Mouse (Mus musculus) c-Kit-positive CD71-positive TER-119-positive erythroid progenitor cells, embryonic 14.5 days (primary cell): ENCODE data around the gene Alyref.
"Not testable (repeated sequence)": the region's sequence is repeated elsewhere in the genome, so short reads cannot be mapped to it uniquely, and the experiment has no call there.

ENCODE experiments used
- DNase-seq: peaks from one replicate; pipeline ENCODE4 v3.0.0-alpha.2; 2013; ENCODE audit warnings: low spot score

Alyref gene

DNA sequence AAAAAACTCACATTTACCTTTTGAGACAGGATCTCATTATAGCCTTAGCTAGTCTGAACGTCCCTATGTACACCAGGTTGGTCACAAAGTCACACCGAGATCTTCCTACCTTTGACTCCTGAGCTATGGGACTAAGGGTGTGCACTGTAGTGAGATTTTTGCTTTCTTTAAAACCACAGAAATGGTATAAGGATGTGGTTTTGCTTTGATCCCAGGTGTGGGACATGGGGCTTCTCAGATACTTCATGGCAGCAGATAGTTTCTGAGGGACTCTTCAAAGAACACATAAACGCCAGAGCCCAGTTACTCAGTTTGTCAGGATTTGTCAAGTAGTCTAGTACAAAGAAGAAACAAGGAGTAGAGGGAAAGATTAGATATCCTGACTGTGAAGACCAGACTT lies 2.6 kb upstream of the Alyref start:
- no peak for DNase-seq

DNA sequence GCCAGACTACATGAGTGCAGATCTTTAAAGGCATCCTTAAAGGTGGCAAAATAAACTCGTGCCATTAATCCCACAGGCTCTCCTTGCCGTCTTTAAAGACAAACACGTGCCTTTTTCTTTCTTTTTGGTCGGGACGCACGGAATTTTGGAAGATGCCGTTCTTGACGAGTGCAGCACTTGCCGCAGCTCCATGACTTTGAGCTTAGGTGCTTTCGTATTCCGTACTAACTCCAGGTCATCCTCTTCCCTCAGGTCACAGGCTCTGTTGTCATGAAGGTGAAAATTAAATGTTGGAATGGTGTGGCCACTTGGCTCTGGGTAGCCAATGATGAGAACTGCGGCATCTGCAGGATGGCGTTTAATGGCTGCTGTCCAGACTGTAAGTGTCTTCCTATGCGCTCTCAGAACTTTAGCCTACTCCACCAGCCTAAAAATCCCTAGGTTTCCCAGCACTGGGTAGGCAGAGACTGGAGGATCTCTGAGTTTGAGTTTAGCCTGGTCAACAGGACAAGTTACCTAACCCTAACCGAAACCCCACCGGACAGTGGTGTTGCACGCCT lies 905 bp upstream of the Alyref start:
- DNase-seq, result no peak

DNA sequence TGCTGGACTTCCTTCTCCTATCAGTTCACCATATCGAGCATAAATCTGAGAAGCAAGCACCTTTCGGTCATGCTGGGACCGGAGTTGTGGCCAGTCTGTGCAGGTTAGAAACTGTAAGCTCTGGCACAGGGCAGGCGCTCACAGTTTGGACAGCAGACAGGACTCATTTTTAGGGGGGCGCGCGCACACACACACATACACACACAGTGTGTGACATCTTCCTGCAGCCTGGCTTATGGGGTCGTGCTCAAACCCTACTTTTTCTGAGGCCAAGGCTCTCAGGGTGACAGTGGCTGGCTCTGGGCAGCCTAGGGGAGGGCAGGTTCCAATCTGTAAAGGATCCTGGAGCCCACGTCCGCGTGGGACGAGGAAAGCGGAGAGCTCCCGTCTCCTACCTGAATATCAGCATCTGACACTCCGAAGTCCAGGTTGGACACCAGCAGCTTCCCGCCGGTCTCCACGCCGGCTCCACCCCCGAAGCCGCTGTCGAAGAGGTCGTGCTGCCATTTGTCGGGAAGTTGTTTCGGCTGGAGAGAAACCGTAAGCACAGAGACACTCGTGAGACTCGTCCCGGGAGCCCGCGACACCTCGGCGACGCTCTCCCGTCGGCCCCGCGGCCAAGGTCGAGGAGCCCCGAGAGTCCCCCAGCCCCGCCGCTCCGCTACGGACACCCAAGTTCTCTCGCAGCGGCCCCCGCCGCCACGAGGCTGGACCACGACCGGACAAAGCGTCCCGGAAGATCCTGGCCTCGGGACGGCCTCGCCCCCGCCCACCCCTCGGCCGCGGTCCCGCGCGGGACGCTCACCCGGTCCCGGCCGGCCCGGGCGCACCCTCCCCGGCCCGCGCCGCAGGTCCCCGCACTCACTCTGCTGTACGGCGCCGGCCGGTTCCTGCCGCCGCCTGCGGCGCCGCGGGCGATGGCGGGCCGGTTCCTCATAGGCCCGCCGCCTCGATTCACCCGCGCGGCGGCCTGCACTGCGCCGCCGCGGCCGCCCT lies 627 bp downstream of the Alyref start:
- no peak for DNase-seq

DNA sequence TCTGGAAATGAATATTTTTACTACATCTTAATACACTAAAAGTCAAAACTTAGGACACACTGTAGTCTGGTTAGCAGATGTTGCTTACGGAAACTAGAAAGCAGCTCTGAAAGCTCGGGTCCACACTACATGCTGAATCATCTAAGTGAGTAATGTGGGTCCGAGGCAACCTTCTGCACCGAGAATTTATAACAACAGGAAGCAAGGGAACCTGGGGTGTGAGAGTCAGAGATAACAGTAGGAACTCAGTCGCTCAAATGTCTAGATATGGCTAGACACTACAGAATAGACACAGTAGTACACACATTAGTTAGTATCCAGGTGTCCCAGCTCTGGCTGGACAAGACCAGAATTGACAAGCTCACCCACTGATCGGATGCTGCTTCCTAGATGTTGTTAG lies 9.6 kb downstream of the Alyref start:
- DNase-seq, result no peak

DNA sequence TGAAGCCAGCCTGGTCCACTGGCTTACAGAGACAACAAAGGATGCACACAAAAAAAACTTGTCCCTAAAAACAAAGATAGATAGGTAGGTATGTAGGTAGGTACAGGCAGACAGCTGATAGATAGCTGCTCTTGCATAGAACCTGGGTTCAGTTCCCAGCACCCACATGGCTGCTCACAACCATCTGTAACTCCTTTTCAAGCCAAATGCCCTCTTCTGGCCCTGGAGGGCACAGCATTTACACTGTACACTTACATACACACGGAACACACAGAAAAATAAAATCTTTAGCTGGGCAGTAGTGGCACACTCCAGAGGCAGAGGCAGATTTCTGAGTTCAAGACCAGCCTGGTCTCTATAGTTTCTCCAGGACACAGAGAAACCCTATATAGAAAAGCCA lies 14.2 kb downstream of the Alyref start:
- no peak for DNase-seq

DNA sequence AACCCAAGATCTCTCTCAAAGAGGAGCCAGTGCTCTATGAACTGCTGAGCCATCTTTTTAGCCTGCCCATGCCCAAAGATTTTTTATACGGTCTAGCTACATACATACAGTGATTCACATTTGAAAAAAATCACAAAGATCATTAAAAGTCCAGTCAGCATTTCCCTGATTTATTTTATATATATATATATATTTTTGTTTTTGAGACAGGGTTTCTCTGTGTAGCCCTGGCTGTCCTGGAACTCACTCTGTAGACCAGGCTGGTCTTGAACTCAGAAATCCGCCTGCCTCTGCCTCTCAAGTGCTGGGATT lies 15.2 kb downstream of the Alyref start:
- DNase-seq, result not testable (repeated sequence)

DNA sequence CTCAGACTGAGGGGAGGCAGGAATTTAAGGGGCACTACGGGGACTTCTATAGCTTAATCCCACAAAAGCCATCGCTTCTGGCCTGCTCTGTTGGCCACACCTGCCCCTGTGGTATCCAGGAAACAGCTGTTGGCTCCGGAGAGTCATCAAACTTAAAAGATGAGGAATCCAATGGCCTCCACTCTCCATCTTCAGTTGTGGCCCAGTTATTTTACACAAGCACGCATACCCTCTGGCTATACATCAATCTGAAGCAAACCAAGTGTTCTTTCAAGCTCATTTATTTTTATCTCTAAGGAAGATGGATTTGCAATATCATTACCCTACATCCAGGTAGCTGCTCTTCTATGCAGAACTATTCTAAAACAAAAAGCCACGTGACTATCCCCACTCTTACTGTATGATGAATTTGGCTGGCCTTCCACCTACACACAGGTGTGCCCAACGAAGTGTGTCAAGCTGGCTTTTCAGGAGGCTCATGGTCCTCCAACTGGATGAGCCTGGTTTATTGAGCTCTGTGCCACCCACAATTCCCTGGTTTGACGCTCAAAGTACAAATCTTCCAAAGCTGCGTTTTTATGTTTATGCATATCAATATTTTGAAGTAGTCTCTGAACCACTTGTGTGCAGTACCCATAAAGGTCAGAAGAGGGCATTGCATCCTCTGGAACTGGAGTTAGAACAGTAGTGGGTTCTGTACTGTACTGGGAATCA lies 15.7 kb downstream of the Alyref start:
- peak; percentile 72 for DNase-seq

DNA sequence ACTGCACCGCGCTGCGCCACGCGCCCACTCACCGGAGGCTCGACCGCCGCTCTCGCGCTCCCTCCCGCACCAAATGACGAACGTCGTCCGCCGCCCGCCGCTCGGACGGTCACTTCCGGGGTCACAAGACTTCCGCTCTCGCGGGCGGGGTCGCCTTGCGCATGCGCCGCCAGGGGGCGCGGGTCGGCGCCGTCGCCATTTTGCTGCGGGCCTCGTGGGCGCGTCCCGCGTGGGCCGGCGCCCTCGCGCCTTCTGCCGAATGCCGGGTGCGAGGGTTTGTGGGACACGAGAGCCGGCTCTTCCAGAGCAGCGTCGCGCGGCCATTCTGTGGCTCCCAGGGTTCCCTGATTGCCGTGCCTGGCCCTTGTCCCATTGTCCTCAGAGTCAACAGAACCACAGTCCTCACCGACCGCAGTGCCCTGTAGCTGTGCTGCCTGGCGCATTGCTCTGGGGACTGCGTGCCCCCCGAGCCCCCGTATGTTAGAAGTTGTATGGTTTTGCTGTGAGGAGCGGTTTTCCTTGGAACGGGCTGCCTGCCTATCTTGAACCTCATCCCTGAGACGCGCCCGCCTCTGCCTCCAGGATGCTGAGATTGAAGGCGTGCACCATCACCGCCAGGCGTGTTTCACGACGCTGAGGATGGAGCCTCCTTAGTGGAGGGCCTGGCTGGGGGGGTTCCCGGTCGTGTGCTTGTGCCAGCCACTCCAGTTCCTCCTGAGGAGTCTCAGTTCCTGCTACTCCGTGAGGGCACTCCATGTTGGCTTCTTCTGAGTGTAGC lies 16.5 kb downstream of the Alyref start, which contains the start of gene Arhgdia:
Gene Arhgdia (minus strand): TSS at position 135 of the 778 bp plus-strand sequence.
- DNase-seq, result peak; percentile 70

DNA sequence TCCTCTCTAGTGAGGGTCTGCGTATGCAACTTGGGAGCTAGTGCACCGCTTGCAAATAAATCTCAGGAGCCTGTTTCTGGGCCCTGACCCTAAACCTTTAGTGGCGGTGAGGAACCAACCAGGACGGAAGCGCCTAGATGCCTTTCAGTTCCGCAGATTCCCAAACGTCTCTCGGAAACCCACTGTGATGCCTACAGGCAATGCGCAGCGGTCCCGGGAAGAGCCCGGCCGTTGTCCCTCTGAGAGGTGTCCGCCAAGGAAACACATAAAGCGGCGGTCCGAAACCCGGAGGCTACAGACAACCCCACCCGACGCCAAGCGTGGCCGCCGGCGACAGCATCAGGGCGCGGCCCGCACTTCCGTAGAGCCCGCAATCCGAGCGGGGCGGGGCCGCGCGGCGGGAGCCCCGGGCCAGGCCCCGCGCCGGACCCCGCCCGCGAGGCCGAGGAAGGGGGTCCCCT lies 17.3 kb downstream of the Alyref start:
- DNase-seq, result no peak

DNA sequence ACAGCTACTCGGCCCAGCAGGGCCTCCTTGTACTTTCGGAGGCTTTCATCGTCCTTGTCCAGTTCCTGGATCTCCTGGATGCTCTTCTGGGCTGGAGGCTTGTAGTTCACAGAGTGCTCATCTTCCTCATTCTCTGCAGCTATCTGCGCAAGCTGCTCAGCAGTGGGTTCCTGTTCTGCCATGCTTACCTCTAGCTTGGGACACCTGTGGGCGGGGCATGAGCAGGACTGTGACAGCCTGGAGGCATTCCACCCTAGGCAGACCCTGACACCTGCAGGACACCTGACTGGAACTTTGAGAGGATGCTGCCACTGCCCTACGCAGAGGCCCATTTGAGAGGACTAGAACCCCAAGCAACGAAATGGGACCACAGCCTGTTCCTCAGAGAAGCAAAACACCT lies 18.0 kb downstream of the Alyref start:
- DNase-seq, result no peak

DNA sequence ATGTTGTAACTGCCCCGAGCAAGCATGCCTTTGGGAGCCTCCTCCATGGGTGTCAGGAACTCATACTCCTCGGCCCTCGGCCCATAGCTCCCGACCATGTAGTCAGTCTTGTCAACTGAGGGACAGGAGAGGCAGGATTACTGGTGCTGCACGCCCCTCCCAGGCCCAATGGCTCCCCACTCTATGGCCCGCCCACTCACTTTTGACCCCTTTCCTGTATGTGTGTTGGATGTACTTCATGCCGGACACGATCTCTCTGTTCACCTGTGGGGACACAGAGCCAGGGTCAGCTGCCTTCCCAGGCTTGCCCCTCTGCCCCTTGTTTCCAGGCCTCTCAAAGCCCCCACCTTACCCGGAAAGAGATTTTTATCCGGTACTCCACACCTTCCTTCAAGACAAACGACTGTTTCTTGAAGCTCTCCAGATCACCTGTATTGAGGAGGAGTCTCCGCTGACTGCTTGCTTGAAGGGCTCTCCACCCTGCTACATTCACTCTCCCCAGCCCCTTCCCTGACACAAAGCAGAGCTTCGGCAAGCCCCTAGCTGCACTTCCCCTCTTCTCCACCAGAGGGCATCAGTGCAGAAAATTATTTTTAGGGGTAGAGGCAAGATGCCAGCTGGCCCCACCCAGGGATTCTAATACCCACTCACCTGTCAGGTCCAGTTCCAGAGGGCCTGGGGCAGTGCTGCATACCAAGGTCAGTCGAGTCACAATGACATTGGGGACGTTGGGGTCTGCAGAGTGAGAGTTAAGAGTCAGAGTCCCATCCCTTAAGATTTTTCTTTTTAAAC lies 18.7 kb downstream of the Alyref start:
- peak; percentile 75 for DNase-seq

DNA sequence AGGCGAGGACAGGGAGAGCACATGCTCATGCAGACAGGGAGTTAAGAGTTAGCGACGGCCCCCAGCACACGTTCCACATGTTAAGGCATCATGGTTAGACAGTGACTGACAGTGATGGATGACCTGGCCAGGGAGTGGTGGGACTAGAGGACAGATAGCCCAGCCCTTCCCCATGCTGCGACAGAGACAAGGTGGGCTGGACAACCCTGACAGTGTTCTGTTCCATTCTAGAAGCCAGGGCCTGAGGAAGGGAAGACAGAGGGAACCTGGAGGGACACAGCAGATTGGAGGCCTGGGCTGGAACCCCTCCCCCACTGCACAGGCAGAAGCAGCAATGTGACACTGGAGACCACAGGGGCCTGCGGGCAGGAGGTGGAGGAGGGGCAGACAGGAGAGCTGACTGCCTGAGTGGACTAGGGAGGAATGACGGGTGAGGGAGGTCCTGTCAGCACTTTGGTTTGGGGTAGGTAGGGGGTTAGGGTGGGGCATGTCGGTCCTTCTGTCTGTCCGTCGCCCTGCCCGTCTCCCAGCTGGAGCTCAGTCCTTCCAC lies 19.4 kb downstream of the Alyref start:
- DNase-seq, result no peak

DNA sequence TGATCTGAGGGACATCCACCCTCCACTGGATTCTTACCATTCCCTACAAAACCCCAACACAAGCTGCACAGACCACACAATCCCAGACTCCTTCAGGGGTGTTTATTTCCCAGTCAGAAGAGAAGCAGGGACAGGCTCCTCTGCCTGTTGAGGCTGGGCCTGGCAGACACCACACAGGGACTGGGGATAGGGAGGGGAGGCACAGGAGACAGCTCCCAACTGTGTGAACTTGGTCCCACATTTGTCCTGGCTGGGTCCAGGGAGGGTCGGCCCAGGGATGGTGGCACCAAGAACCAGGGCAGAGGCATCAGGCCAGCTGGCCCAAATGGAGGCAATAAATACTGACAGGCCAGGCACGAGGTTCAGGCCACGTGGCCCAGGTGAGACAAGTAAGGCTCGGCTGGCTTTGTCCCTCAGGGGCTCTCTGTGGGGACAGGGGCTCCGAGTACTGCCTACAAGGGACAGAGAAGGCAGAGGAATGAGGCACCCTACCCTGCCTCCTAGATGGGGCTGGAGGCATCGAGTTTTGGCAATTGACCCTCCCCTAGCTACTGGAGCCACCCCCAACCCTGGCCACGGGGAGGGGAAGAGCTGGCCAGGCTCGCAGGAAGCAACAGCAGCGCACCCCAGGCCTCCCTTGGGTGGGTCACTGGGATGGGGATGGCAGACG lies 20.0 kb downstream of the Alyref start:
- no peak for DNase-seq

DNA sequence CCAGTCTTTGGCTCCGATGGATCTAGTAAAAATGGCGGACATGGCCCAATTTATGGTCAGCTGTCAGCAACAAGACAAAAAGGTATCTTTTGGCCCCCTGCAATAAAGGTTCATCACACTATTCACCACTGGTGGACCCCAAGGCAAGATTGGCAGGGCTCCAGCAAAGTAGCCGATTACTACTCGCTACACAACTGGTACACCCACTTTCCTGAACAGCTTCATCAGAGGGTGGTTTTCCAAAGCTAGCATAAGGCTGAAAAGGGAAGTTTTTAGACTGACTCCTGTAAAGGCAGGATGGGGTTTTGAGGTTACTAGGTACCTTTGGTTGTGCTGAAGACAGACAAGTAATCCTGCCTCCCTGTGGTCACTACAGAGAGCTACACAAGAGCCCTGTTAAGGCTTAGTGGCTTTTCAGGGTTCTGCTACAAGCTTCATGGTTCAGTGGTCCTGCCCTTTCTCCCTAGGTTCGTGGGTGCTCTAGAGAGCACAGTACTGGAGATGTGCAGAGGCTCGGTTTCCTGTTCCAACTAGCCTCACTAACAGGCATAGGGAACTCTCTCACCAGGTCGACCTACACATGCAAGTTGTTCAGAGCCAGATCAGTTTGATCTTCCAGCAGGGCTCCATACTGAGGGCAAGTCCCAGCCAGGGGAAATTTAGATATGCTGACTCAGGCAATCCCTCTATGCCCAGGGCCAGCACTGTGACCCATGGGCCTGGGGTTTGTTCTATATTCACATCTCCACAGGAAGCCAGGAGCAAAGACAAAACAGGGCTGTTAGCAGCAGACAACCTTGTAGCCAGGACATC lies 20.7 kb downstream of the Alyref start:
- no peak for DNase-seq

DNA sequence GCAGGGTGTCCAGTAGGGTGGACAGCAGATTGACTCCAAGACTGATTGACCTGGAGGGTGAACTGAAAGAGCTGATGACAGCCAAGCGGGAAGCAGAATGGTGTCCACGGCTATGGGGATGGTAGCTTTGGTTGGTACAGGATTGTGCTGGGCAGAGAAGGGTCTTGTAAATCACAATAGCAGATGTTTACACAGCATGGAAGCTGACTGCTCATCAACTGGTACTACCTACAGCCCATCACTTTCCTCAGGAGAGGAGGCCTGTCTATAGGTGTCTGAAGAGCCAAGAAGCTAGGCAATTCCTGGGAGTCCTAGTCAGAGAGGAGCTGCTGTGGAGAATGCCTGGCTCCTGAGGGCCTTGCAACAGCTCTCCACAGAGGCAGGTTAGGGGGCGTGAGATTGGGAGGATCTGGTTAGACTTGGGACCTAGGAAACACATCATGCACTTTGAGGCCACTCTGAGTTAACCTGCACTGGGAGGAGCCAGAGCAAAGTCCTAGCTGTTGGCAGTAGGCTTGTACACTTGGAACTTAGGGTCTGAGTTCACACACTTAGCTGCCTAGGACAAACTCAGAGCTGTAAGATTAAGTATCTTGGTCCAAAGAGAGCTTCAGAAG lies 21.7 kb downstream of the Alyref start:
- DNase-seq, result no peak

DNA sequence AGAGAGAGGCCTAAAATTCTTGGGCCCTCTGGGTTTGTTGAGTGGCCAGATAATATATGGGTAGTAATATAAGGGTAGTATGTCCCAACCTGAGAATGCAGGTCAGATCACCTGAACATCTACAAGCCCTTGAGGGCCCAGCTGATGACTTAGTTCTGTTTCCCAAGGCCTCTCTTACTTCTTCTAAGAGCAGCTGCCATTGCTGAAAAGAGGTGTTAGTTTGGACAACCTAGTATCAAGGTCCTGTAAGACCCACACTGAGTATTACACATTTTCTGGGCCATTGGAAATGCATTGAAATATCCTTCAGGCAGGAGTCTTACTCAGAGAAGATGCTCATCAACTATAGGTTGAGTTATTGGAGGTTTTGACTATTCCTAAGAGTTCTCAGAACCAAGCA lies 22.2 kb downstream of the Alyref start:
- no peak for DNase-seq

DNA sequence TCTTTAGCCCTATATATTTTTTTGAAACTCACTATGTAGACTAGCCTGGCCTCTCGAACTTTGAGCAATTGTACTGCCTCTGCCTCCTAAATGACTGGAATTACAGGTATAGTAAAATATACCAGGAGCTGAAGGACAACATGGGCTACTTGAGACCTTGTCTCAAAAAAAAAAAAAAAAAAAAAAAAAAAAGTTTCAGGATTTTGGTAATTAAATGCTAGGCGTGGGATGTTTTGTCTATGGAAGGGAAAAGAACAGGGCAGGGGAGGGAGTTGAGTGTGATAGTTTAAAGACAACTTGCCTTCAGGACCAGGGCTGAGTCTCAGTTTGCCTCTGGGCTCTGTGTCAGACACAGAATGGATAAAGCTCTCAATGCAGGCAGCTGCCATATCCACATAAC lies 23.1 kb downstream of the Alyref start:
- no peak for DNase-seq

DNA sequence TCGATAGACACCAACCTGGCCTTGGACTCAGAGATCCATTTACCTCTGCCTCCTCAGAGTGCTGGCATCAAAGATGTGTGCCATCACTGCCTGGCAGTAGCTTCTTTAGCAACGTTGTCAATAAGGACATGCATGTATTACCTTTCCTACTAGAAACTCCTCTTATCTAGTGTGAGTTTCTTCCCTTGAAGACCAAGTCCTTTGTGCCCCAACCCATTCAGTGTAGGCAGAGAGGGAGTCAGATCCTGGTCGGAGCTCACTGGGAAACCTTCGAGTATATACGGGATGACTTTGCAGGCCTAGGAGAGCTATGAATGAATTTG lies 23.9 kb downstream of the Alyref start:
- DNase-seq, result no peak

DNA sequence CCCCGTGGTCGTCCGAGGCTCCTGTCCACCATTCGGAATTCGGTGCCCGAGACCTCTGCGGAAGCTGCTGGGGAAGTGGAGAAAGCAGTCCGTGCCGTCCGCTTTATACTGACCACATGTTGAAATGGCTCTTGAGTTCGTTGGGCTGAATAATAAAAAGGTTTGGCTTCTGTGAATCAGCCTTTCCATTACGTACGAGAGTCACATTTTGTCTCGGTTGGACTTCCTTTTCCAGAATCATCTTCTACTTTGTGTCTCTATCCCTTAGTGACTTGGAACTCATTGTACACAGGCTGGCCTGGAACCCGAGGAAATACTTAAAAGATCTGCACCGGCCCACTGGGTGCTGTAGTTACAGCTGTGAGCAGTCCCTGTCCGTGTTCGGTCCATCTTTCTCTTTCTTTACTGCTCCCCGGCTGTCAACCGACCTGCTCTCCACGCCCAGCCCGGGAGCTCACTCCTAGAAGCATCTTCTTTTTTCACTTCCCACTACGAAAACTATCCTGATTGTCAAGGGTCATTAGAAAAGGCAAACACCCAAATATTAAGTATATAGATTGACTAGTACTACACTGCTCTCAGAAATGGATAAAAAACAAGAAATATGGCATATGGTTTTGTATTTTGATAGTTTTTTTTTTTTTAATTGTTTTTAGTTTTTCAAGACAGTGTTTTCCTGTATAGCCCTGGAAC lies 24.4 kb downstream of the Alyref start:
- no peak for DNase-seq
